Mouse (Mus musculus): Measurements from ENCODE around the gene Gnat3.
"Not testable (repeated sequence)": the region's sequence is repeated elsewhere in the genome, so short reads cannot be mapped to it uniquely, and the experiment has no call there.

The Gnat3 gene

DNA sequence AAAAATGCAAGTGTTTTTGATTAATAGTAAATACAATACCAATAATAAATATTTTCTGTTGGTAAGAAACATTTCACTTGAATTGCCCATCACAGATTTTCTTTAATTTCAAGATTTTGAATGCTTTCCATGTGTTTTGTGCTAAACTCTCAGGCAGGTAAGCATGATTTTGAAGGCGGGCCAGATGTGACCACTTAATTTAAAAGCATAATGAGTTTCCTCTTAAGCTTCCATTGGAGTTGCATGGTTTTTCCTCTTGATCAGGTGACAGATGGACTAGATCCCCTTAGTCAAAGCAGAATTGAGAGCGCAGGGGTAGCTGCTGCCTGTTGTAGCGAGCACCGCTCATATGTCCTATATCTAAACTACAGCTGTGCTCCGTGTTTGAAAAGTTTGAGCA, at the start of gene Gnat3:
Gnat3 (plus strand) TSS at position 301 of the 400 bp plus-strand sequence.
- DNase-seq (ENCODE audit: low read depth) = no peak

DNA sequence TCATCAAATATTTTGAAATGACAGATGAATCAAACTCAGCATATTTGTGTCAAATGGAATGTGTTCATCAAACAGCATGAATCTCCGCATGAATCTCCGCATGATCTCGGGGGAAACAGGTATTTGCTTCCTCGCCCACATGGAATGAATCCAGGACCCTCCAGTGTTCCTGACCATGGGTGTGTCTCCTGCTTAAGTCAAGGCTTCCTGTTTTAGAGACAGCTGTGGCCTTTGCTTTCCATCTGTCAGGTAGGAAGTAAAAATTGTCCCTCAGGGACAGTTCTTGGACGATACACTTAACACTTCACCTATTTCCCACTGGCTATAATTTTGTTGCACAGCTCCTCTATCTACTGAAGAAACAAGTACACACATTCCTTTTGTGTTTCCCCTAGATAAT, 43.4 kb upstream of the Gnat3 start:
- no peak for DNase-seq (ENCODE audit: low read depth)

GRCm38 (mm10) chr5:17923648-17924047, 38.7 kb upstream of the Gnat3 start:
- DNase-seq (ENCODE audit: low read depth) = no peak

GRCm38 (mm10) chr5:17924085-17924518, 38.2 kb upstream of the Gnat3 start:
- DNase-seq (ENCODE audit: low read depth) = no peak

- no peak for DNase-seq (ENCODE audit: low read depth)
Measured at GRCm38 (mm10) chr5:17928471-17928870, 33.9 kb upstream of the Gnat3 start.

DNA sequence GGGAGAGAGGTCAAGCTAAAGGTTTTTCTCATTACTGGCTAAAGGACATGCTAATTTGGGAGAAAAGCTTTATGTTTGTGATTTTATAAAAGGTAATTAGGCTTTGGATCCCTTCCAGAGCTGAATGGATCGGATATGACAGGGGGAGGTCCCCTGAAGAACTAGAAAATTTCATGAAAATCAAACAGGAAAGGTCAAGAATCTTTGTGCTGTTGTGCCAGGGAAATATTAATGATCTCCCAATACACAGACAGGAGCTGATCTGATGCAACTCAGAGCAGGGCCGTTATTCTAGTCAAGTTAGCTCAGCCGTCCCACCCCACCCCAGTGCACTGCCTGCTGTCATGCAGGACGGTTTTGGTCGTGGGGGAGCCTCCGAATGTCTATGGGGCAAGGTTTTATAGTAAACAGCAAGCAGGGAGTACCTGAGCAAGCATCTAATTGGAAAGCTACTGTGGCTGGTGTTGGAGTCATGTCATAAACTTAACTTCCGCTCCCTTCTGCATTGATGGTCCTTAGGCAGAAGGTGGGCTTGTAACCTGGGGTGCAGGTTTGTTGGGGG, 33.3 kb upstream of the Gnat3 start:
- DNase-seq (ENCODE audit: low read depth) = no peak

DNA sequence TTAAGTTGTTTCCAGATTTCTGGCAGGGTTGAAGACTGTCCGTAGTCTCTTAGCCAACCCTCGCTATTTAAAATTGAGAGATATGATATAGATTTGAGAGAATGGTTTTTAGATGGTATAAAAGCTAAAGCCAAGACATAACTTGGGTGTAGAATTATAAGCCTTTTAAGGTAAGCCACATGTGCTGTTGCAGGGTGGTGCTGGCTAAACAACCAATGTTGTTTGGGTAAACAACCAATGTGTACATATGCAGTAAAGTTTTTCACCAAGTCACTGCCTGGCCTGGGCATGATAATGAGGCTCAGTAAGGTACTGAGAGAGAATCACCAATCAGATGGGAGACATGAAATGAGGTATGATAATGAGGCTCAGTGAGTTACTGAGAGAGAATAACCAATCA, 30.8 kb upstream of the Gnat3 start:
- DNase-seq (ENCODE audit: low read depth) = not testable (repeated sequence)

DNA sequence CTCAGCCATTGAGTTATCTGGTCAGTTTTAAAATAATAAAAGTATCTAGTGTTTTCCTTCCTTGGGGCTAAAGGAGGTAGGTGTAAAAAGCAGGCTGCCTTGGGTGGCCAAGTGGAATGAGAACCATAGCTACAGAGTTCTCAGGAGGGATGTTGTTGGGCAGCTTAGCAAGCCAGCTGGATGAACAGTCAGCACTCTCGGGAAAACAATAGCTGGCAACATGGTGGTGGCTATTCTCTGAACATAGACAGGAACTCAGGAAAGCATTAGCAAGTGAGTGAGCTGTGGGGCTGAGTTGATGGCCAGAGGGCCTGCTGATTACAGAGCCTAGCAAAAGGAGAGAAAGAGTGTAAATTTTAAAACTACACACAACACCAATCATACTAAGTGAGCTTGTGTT, 27.8 kb upstream of the Gnat3 start:
- DNase-seq (ENCODE audit: low read depth) = no peak

DNA sequence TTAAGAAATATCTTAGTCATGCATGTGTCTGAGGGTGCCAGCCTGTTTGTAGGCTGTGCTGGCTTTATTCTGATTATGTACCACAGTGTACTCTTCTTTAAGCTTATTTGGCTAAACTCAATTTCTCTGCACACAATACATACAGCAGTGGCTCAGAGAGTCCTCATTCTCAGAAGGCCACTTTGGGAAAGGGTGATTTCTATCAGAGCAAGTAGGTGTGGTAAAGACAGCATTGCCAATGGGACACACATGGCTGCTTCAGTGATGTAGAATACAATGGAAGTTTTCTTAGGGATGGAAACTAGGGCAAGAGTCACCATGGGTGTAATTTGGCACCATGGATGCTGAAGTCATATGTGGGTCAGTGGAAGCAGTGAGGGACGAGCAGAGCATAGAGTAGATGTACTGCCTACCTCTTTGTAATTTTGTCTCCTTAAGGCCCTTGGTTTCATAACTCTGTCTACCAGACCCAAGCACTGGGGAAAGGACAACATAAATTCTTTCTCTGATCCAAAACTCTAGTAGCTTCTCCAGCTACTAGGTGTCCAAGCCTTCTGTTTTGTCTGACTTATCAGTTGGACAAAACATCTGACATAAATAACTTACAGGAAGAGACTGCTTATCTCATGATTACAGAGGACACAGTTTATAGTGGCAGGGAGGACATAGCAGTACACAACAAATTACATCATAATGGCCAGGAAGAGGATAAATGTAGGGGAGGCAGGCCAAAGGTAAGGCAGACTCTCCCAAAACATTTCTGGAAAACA, 24.0 kb upstream of the Gnat3 start:
- DNase-seq (ENCODE audit: low read depth) = no peak

GRCm38 (mm10) chr5:17956468-17956867, 5.9 kb upstream of the Gnat3 start:
- no peak for DNase-seq (ENCODE audit: low read depth)

DNA sequence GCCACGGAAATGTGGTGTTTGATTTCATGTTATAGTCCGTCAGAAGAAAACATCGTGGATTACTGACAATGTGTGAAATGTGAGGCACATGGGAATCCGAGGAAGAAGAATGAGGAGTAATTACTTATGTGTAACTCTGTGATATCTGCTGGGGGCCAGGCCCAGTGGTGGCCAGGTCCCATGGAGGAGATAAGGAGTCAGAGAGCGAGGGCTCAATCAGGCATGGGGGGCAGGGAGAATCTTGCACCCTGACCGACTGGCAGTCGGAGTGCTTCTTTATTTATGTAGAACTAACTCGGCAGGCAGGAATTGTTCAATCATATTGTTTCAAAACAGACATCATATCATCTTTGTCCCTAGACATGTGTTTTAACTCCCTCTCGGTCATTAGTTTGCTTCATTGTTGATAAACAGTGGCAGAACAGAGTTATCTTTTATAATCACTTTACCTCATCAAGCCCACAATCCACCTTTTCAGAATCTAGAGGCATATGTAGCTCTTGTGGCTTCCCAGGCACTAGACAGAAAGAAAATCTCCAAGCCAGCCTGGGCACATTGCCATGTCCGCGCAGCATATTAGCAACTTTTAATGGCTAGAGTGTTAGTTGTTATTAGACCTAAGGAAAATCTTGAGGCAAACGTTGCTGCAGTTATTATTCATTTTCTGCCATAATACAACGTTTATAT, 7.5 kb downstream of the Gnat3 start:
- DNase-seq (ENCODE audit: low read depth) = no peak

DNA sequence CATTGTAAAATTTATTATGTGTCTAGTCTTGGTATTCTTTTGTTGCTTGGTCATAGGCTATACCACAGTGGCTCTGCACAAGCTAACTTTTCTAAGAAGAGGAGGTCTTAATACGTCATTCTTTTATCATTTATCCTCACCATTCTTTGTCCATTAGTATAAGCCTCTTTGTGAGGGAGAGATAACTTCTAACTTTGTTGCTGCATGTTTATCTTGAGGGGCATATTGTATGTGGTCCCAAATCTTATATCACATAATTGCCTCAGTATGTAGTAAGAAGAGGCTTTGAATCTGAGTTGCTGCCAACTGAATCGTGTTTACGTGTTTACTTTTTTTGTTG, 8.0 kb downstream of the Gnat3 start:
- no peak for DNase-seq (ENCODE audit: low read depth)

- DNase-seq (ENCODE audit: low read depth) = no peak
Measured at GRCm38 (mm10) chr5:17980501-17981121, 18.3 kb downstream of the Gnat3 start.

GRCm38 (mm10) chr5:17982770-17983169, 20.4 kb downstream of the Gnat3 start:
- no peak for DNase-seq (ENCODE audit: low read depth)

DNA sequence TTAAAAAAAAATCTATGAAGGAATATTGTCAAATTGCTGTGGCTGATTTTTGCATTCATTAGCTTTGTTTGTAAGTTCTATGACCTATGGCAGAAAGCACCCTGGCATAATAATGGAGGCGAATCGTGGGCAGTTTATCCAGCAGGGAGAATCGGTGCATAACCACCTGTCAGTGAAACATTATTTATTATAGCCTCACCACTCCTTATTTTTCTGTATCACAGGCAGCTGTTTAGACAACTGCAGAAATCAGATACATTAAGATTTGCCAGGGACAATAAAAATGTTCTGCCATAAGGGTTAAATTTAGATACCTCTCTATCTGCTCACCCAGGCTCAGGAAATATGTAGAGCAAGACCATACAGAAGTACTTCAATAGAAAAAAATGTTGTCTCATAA, 22.2 kb downstream of the Gnat3 start:
- no peak for DNase-seq (ENCODE audit: low read depth)

GRCm38 (mm10) chr5:17986611-17987010, 24.3 kb downstream of the Gnat3 start:
- no peak for DNase-seq (ENCODE audit: low read depth)

GRCm38 (mm10) chr5:17990618-17991017, 28.3 kb downstream of the Gnat3 start:
- no peak for DNase-seq (ENCODE audit: low read depth)

GRCm38 (mm10) chr5:17999570-17999969, 37.2 kb downstream of the Gnat3 start:
- no peak for DNase-seq (ENCODE audit: low read depth)

- DNase-seq (ENCODE audit: low read depth) = no peak
Measured at GRCm38 (mm10) chr5:18000185-18000584, 37.8 kb downstream of the Gnat3 start.

- DNase-seq (ENCODE audit: low read depth) = no peak
Measured at GRCm38 (mm10) chr5:18001646-18002045, 39.3 kb downstream of the Gnat3 start.

DNA sequence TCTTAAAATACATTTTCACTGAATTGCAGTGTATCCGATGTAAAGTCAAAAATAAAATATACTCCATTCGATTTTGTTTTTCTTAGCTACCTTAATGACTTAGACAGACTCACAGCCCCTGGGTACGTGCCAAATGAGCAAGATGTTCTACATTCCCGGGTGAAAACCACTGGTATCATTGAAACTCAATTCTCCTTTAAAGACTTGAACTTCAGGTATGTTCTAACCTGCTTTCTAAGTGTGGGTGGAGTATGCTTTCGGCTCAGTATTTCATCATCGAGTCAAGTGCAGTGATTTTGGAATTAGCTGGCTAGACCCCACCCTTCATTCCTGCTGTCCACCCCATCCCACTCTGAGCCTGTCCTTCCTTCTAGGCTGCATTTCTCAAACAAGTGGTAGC, 41.3 kb downstream of the Gnat3 start:
- no peak for DNase-seq (ENCODE audit: low read depth)

GRCm38 (mm10) chr5:18004824-18005611, 42.7 kb downstream of the Gnat3 start:
- DNase-seq (ENCODE audit: low read depth) = no peak
